Mouse (Mus musculus) neural tube, embryonic 12.5 days (tissue): ENCODE data around the gene Zzef1. TPM values are rescaled to one million over a fixed set of nuclear protein-coding genes. Genes with fewer than 3 reads are reported as not detected.

Experiments used
- ATAC-seq: fragments of 200-750 bp; cut with Nextera tagmentation; 2 replicates; pipeline ENCODE4 v1.8.0; 2017; ENCODE audit warnings: low read depth, mild to moderate bottlenecking, moderate TSS enrichment, moderate library complexity; ENCODE audit not compliant: low FRiP score
- H3K27ac ChIP-seq: fragments of 300-500 bp; sonication (generic); 2 replicates; pipeline ENCODE4 v1.5.1; 2016
- H3K27me3 ChIP-seq: fragments of 300-500 bp; sonication (generic); replicated peaks from 2 replicates; pipeline ENCODE4 v1.6.1; 2016; ENCODE audit warnings: mild to moderate bottlenecking
- H3K36me3 ChIP-seq: fragments of 300-500 bp; sonication (generic); 2 replicates; pipeline ENCODE4 v1.6.1; 2016; ENCODE audit warnings: mild to moderate bottlenecking
- H3K4me1 ChIP-seq: fragments of 300-500 bp; sonication (generic); 2 replicates; pipeline ENCODE4 v1.6.1; 2016
- H3K4me2 ChIP-seq: fragments of 300-500 bp; sonication (generic); replicated peaks from 2 replicates; pipeline ENCODE4 v1.6.1; 2016; ENCODE audit warnings: mild to moderate bottlenecking
- H3K4me3 ChIP-seq: fragments of 300-500 bp; sonication (generic); 2 replicates; pipeline ENCODE4 v1.5.1; 2016
- H3K9ac ChIP-seq: fragments of 300-500 bp; sonication (generic); 2 replicates; pipeline ENCODE4 v1.6.1; 2016; ENCODE audit warnings: mild to moderate bottlenecking
- H3K9me3 ChIP-seq: fragments of 300-500 bp; sonication (generic); 2 replicates; pipeline ENCODE4 v1.6.1; 2016; ENCODE audit warnings: mild to moderate bottlenecking
- WGBS: fragments of 180-500 bp; shearing (Covaris S2); methylation state at CpG from one replicate; pipeline ENCODE4 v1.1.7; 2016; 5-methylcytosine and 5-hydroxymethylcytosine counted together
- polyA plus RNA-seq: library from polyadenylated mRNA; unstranded; fragments of >200 nt; fragmentation: Nextera tagmentation; extraction: Ambion mirVana; gene quantifications from 2 replicates; pipeline ENCODE4 v1.2.1, GENCODE M21; 2016

Zzef1 gene
- polyA plus RNA-seq, 1 experiment from 2014 or later = 13.0 TPM

DNA sequence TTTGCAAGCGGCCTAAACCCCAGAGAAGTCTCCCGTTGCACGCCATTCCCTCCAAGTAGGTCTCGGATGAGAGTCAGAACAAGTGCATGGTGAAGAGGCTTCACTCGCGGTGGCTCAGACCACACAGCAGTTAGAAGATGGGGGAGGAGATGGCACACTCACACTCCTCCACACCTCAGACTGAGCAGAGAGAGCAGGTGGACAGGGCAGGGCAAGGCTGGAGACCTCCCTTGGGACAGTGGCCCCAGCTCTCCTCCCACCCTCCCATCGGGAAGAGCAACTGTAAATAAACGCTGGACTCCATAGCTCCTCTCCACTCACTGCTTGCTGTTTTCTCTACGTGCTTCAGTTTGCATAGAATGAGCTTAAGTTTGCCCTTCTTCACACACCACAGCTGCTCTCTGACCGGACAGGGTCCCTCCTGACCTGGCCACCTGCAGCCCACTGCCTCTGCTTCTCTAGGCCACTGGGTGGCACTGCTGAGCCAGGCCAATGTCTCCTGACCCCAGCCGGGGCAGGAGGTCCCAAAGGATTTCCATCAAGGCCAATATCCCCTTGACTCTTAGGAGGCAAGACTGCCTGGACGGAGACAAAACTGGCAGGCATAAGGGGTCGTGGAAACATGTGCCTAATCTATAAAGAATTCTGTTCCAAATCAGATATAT is 130.3 kb downstream of the Zzef1 start:
- peaks cover 38% of the 10 kb centered on the region for H3K36me3 ChIP-seq
- whole genome bisulfite sequencing = 55% methylated on average over 13 of the region's 13 CpGs
- ATAC-seq = peak; percentile 29; the same call in 1 of the 2 replicates
- H3K9ac ChIP-seq = no peak overlapping the region
- H3K4me3 ChIP-seq = no peak overlapping the region
- H3K27me3 ChIP-seq = no peaks in the 10 kb centered on the region
- H3K27ac ChIP-seq = no peak overlapping the region
- H3K4me2 ChIP-seq = no peak overlapping the region
- H3K9me3 ChIP-seq = no peaks in the 10 kb centered on the region
- H3K4me1 ChIP-seq = 0 out of 2 replicates have a peak, but pooled peaks cover 5% of the 10 kb centered on the region

DNA sequence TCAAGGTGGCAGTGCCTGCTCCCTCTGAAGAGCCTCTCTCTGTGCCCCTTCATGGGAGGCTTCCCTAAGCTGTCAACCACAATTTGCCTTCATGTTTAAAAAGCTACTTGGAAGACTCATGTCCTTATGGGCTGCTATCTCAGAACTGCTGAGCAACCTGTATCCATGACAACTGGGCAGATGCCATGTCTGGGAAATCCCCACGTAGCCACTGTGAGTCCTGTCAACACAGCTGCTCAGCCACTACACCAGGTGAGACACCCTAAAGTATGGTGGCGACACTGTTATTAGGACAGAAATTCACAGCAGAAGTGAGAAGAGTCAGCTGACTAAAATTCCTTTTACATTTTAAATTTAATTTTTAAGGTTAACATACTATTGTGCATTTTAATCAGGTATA is 132.5 kb downstream of the Zzef1 start:
- Histone ChIP-seq H3K9ac (no peak overlapping the region), H3K4me2 (no peak overlapping the region), H3K9me3 (no peaks in the 10 kb centered on the region), H3K36me3 (peaks cover 22% of the 10 kb centered on the region), H3K27me3 (no peaks in the 10 kb centered on the region), H3K4me1 (0 out of 2 replicates have a peak, but pooled peaks cover 5% of the 10 kb centered on the region), H3K4me3 (no peak overlapping the region), H3K27ac (no peak overlapping the region)
- ATAC-seq = no peak
- 70% methylated on average over 2 of the region's 2 CpGs for WGBS

DNA sequence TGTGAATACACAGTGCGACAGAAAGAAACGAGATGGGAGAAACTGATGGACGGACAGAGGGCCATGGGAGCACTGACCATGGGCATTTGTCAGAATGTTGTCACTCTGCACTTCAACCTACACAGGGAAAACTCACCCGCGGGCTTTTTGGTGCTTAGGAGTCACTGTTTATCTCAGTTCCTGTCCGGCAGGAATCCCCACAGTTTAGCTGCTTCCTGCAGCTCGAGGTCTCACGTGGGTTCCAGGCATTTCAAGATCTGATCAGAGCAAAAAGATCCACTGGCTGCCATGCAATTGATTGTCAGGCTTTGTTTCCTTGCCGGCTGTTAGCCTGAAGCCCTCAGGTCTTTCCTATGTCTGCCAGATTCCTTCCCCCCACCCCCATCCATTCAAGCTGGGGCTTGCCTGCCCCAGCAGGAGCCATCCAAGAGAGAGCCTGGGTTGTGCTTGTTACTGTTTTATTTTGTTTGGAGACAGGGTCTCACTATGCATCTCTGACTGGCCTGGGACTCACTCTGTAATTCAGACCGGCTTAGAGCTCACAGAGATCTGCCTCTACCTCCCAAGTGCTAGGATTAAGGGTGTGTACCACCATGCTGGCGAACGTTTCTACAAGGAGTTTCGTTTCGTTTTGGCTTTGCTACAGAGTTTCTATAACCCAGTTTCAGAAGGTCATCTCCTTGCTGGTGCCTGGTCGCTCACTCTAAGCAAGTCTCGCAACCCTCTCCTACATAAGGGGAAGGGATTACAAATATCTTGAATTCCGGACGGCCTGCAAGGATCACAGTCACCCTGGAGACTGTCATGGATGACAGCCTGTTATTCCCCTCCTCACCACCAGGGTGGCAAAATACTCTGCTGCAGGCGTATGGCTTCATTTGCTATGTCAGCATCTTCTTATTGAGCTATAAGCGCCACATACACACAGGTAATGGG is 144.4 kb downstream of the Zzef1 start:
- ATAC-seq = no peak
- Histone ChIP-seq H3K9me3 (no peaks in the 10 kb centered on the region), H3K36me3 (no peaks in the 10 kb centered on the region), H3K27ac (no peak overlapping the region), H3K4me2 (peak overlapping the region; percentile 12), H3K9ac (no peak overlapping the region), H3K27me3 (no peaks in the 10 kb centered on the region), H3K4me3 (no peak overlapping the region), H3K4me1 (peaks cover 5% of the 10 kb centered on the region; the same call in 1 of the 2 replicates)
- 51% methylated on average over 20 of the region's 20 CpGs for WGBS

DNA sequence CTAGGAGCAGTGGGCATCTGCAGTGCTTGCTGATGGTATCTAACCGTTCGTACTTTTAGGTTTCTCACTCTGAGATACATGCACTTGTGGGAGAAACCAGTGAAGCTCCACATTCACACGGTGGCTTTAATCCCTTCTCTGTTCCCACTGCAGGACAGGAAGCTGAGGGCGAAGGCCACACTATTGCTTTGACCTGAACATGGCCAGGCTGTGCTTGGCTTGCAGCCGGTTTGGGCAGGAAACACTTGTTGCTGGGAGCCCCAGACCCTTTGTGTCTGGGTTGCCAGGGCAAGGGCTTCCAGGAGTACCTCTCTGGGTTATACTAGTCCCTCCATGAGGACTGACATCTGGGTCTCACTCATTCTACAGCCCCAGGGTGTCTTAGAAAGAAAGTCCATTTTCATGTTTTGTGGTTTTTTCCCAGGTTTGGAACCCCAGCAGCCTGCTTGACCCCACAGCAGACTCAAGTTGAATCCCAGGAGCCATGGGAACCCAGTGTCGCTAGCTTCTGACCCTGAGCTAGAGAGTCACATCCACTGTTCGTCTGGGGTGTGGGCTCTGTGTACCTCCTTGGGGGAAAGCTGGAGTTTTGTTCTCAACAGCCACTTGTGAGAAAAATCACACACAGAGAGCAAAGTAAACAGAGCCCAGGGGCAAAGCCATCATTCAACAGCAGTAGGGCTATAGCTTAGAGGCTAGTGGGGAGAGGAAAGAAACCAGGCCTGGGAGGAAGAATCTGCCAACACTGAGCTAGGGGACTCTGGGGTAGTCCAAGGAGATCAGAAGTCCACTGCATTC is 149.2 kb downstream of the Zzef1 start:
- Histone ChIP-seq H3K27me3 (no peaks in the 10 kb centered on the region), H3K36me3 (no peaks in the 10 kb centered on the region), H3K9ac (no peak overlapping the region), H3K4me3 (no peak overlapping the region), H3K4me2 (no peak overlapping the region), H3K4me1 (peaks cover 12% of the 10 kb centered on the region; the same call in 1 of the 2 replicates), H3K9me3 (peaks cover 6% of the 10 kb centered on the region; the same call in 1 of the 2 replicates), H3K27ac (no peak overlapping the region)
- whole genome bisulfite sequencing = 64% methylated on average over 7 of the region's 7 CpGs
- no peak for ATAC-seq

DNA sequence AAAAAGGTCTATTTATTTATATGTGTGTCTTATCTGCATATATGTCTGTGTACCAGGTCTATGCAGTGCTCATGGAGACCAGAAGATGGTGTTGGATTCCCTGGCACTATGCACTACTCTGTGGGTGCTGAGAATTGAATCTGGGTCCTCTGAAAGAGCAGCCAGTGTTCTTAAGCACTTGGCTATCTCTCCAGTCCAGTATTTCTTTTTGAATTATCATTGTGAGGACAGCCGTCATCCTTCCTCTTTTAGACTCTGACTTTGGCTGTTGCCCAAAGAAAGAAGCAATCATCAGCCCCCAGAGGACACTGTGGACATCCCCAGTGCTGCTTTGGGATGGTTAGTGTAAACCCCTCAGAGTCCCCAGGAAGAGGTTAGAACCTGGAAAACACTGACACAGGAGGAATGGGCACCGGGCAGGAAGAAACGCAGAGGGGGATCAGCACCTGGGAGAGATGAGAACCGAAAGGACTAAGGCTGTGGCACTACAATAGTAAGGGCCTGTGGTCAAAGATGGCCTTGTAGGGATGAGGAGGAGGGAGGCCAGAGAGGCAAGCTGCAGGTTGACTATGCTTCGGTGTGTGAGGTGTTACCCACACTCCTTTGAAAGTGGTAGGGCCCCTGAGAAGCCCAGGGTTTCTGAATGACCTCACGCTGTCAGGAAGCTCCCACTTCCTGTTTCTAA is 150.0 kb downstream of the Zzef1 start:
- Histone ChIP-seq H3K9ac (no peak overlapping the region), H3K4me3 (no peak overlapping the region), H3K9me3 (peaks cover 10% of the 10 kb centered on the region; the same call in 1 of the 2 replicates), H3K27me3 (no peaks in the 10 kb centered on the region), H3K27ac (no peak overlapping the region), H3K4me2 (no peak overlapping the region), H3K4me1 (peaks cover 12% of the 10 kb centered on the region; the same call in 1 of the 2 replicates), H3K36me3 (no peaks in the 10 kb centered on the region)
- 66% methylated on average over 6 of the region's 6 CpGs for WGBS
- no peak for ATAC-seq

- no peaks in the 10 kb centered on the region for H3K27me3 ChIP-seq
- ATAC-seq = no peak
- peaks cover 10% of the 10 kb centered on the region; the same call in 1 of the 2 replicates for H3K9me3 ChIP-seq
- H3K4me1 ChIP-seq = peaks cover 12% of the 10 kb centered on the region; the same call in 1 of the 2 replicates
- H3K9ac ChIP-seq = no peak overlapping the region
- no peak overlapping the region for H3K4me2 ChIP-seq
- no peak overlapping the region for H3K4me3 ChIP-seq
- WGBS = 54% methylated on average over 6 of the region's 6 CpGs
- no peak overlapping the region for H3K27ac ChIP-seq
- H3K36me3 ChIP-seq = no peaks in the 10 kb centered on the region
Observed at GRCm38 (mm10) chr11:72946560-72947119, 150.6 kb downstream of the Zzef1 start.

- H3K36me3 ChIP-seq = no peaks in the 10 kb centered on the region
- no peak overlapping the region for H3K4me3 ChIP-seq
- H3K27ac ChIP-seq = no peak overlapping the region
- H3K4me2 ChIP-seq = no peak overlapping the region
- WGBS = 51% methylated on average over 11 of the region's 11 CpGs
- no peaks in the 10 kb centered on the region for H3K27me3 ChIP-seq
- no peak for ATAC-seq
- peaks cover 12% of the 10 kb centered on the region; the same call in 1 of the 2 replicates for H3K4me1 ChIP-seq
- no peak overlapping the region for H3K9ac ChIP-seq
- H3K9me3 ChIP-seq = peaks cover 10% of the 10 kb centered on the region; the same call in 1 of the 2 replicates
Observed at GRCm38 (mm10) chr11:72947840-72948239, 151.8 kb downstream of the Zzef1 start.

DNA sequence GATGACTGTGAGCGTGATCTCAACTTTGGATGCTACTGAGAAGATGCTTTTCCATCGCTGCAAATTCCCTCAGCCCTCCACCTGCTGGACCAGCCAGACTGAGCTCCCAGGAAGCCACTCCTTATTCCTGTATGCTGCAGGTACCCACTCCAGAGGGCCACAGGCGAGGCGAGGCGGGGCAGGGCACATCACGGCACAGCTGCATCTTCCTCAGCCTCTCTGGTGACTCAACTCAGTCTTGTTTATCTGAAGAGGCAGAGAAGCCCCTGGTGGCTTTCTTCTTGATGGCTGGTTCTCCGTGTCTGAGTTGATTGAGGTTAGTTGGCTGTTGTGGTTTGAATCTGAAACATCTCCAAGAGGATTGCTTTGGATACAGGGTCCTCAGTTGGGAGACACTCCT is 152.2 kb downstream of the Zzef1 start:
- H3K4me2 ChIP-seq = no peak overlapping the region
- no peak overlapping the region for H3K9ac ChIP-seq
- H3K4me3 ChIP-seq = no peak overlapping the region
- no peak for ATAC-seq
- WGBS = 78% methylated on average over 7 of the region's 7 CpGs
- H3K36me3 ChIP-seq = no peaks in the 10 kb centered on the region
- H3K27me3 ChIP-seq = no peaks in the 10 kb centered on the region
- peaks cover 12% of the 10 kb centered on the region; the same call in 1 of the 2 replicates for H3K4me1 ChIP-seq
- H3K9me3 ChIP-seq = peaks cover 10% of the 10 kb centered on the region; the same call in 1 of the 2 replicates
- H3K27ac ChIP-seq = no peak overlapping the region

- Histone ChIP-seq H3K4me1 (peaks cover 4% of the 10 kb centered on the region; the same call in 1 of the 2 replicates), H3K4me2 (no peak overlapping the region), H3K27me3 (no peaks in the 10 kb centered on the region), H3K27ac (no peak overlapping the region), H3K36me3 (no peaks in the 10 kb centered on the region), H3K9me3 (peaks cover 10% of the 10 kb centered on the region; the same call in 1 of the 2 replicates), H3K4me3 (no peak overlapping the region), H3K9ac (no peak overlapping the region)
- ATAC-seq = no peak
- 70% methylated on average over 22 of the region's 22 CpGs for WGBS
Observed at GRCm38 (mm10) chr11:72951137-72952000, 155.3 kb downstream of the Zzef1 start.

DNA sequence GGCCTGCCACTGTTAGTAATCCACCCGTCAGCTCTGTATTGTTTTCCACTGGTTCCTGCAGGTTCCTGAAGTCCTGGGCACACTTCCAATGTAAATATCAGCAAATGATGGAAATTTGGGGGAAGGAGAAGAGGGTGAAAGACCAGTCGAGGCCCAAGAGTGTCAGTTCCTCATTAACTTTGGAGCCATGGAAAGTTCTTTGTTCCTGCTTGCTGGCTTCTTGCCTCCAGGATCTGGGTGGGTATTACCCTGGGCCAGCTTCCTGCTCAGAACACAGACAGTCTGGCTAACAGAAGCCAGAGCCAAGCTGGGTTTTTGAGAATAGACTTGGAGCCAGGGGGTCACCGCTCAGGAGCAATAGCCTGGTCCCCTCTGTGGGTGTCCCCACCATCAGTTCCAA is 156.2 kb downstream of the Zzef1 start:
- Histone ChIP-seq H3K4me1 (no peaks in the 10 kb centered on the region; the same call in 1 of the 2 replicates), H3K27me3 (no peaks in the 10 kb centered on the region), H3K9ac (no peak overlapping the region), H3K4me2 (no peak overlapping the region), H3K36me3 (no peaks in the 10 kb centered on the region), H3K9me3 (peaks cover 10% of the 10 kb centered on the region; the same call in 1 of the 2 replicates), H3K27ac (no peak overlapping the region), H3K4me3 (no peak overlapping the region)
- no peak for ATAC-seq
- 65% methylated on average over 3 of the region's 3 CpGs for WGBS
